Mouse (Mus musculus) small intestine, adult 2 months (tissue): ENCODE measurements around the gene Exd2. TPM values are rescaled to one million over a fixed set of nuclear protein-coding genes. Genes with fewer than 3 reads are reported as not detected.
"Not testable (repeated sequence)": the region's sequence is repeated elsewhere in the genome, so short reads cannot be mapped to it uniquely, and the experiment has no call there.

Experiments used
- H3K27ac ChIP-seq: fragments of 200-500 bp; 2 replicates; pipeline ENCODE4 v1.5.1; 2012; ENCODE audit warnings: low read depth, low read length, control low read depth, inconsistent platforms; ENCODE audit not compliant: insufficient read depth
- H3K27me3 ChIP-seq: fragments of 200-500 bp; 2 replicates; pipeline ENCODE4 v1.6.1; 2012; ENCODE audit warnings: mild to moderate bottlenecking, moderate library complexity, low read length, inconsistent platforms; ENCODE audit not compliant: control insufficient read depth, insufficient read depth
- H3K36me3 ChIP-seq: fragments of 200-500 bp; 2 replicates; pipeline ENCODE4 v1.6.1; 2012; ENCODE audit warnings: mild to moderate bottlenecking, low read length, control low read depth, inconsistent platforms; ENCODE audit not compliant: control insufficient read depth, insufficient read depth
- H3K4me1 ChIP-seq: fragments of 200-500 bp; 2 replicates; pipeline ENCODE4 v1.6.1; 2012; ENCODE audit warnings: low read length, inconsistent platforms, mixed read lengths; ENCODE audit not compliant: control insufficient read depth, insufficient read depth, insufficient read length
- H3K4me3 ChIP-seq: fragments of 200-500 bp; 2 replicates; pipeline ENCODE4 v1.5.1; 2012; ENCODE audit warnings: low read depth, mild to moderate bottlenecking, control low read depth, inconsistent platforms, low read length, moderate library complexity
- CTCF ChIP-seq: fragments of 200-500 bp; IDR thresholded peaks from 2 replicates; pipeline ENCODE4 v1.5.1; 2012; ENCODE audit warnings: low read depth, mild to moderate bottlenecking, control low read depth, inconsistent platforms, low read length, moderate library complexity, mixed read lengths; ENCODE audit not compliant: insufficient replicate concordance, insufficient read length; ENCODE audit errors: extremely low read depth
- POLR2A ChIP-seq: fragments of 200-500 bp; IDR thresholded peaks from 2 replicates; pipeline ENCODE4 v1.6.1; 2012; ENCODE audit warnings: low read depth, mild to moderate bottlenecking, control low read depth, inconsistent platforms, low read length, moderate library complexity
- WGBS: fragments of 180-500 bp; shearing (Covaris S2); methylation state at CpG from one replicate; pipeline ENCODE4 v1.1.7; 2018; 5-methylcytosine and 5-hydroxymethylcytosine counted together
- polyA plus RNA-seq: library from polyadenylated mRNA; depleted of rRNA; stranded (reverse); fragments of >200 nt; gene quantifications from 2 replicates; pipeline ENCODE4 v1.2.3, GENCODE M21; 2012

The Exd2 gene
- polyA plus RNA-seq, 1 experiment = 4.5 TPM

DNA sequence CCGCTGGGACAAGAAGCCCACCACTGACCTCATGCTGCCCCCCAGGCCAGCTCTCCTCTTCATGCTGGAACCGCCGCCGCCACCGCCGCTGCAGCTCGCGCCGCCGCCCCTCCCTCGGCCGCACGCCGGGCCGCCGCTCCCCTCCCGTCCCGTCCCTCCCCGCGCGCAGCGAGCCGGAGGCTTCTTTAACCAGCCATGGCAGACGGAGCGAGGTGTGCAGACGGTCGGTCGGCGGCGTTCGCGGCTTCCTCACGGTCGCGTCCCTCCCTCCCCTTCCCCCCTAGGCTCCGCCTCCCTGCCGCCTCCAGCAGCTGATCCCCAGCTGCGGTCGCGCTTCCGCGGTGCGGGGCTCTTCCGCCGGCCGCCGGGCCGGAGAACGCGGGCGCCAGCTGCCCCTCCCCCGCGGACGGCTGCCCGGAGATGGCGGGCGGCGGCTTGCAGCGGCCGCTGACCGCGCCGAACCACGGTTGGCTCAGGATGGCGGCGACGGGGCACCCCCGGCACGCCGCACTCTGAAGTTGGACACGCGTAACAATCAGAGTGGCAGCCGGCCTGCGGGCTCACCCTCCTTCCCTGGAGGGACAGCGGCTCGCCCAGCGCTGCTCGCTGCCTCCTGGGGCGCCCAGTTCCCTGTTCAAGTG, 26.4 kb upstream of the Exd2 start, which contains the start of gene Dcaf5:
Dcaf5 (minus strand) TSS at position 266 of the 641 bp plus-strand sequence.
- Histone ChIP-seq H3K36me3 (no peaks in the 10 kb centered on the region), H3K4me3 (peak within 1 kb of the TSS; percentile 97), H3K27ac (peak within 1 kb of the TSS; percentile 91), H3K27me3 (no peaks in the 10 kb centered on the region), H3K4me1 (peaks cover 4% of the 10 kb centered on the region)
- WGBS = under 1% methylated on average over 76 of the region's 79 CpGs
- peak; percentile 77; the same call in 1 of the 2 replicates for TF ChIP-seq POLR2A
- no peak for TF ChIP-seq CTCF

DNA sequence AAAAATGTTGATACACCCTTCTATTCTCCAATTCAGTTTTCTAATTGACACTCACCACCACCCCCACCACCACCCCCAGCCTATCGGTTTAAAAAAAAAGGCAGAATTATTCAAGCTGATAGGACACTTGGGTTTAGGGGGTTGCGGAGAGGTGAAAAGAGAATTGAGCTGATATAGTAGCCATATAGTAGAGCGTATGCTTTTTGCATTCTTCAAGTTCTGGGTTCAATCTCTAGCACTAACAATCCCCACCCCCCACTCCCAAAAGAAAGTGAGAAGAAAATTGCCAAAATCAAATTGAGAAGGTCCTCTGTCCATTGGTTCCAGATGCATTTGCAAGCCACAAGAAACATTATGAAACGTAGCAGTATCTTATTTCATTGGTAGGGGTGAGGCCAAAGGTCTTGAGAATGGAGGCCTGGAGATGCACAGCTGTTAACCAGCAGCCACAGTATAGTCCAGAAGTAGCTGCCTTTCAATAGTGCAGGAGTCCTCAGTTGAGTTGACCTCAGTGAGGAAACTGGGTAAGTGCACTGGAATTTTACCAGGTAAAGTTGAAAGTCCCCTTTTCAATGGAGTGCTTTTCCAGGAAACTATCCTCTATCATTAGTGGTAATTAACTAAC, 25.7 kb upstream of the Exd2 start:
- peak overlapping the region; percentile 81 for H3K27ac ChIP-seq
- H3K36me3 ChIP-seq = no peaks in the 10 kb centered on the region
- peaks cover 4% of the 10 kb centered on the region for H3K4me1 ChIP-seq
- peak overlapping the region; percentile 97 for H3K4me3 ChIP-seq
- TF ChIP-seq CTCF = no peak
- TF ChIP-seq POLR2A = no peak
- H3K27me3 ChIP-seq = no peaks in the 10 kb centered on the region
- 50% methylated on average over 4 of the region's 4 CpGs for WGBS

DNA sequence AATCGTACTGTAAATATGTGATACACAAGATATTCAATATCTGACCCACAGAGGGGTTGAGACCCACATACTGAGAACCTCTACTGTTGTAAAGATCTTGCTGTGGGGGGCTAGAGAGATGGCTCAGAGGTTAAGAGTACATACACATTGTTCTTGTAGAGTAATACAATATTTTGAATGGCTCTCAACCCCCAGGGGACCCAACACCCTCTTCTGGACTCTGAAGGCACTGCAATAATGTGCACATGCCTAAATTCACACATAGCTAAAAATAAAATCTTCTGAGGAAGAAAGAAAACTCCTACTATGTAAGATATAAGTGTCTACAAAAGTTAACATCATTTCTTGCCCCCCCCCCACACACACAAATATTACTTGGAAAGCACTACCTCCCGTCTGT, 21.9 kb upstream of the Exd2 start:
- H3K27ac ChIP-seq = no peak overlapping the region
- WGBS = 87% methylated on average over 2 of the region's 2 CpGs
- no peak overlapping the region for H3K4me3 ChIP-seq
- H3K27me3 ChIP-seq = no peaks in the 10 kb centered on the region
- TF ChIP-seq CTCF (no peak), POLR2A (no peak)
- H3K4me1 ChIP-seq = no peaks in the 10 kb centered on the region
- no peaks in the 10 kb centered on the region for H3K36me3 ChIP-seq

DNA sequence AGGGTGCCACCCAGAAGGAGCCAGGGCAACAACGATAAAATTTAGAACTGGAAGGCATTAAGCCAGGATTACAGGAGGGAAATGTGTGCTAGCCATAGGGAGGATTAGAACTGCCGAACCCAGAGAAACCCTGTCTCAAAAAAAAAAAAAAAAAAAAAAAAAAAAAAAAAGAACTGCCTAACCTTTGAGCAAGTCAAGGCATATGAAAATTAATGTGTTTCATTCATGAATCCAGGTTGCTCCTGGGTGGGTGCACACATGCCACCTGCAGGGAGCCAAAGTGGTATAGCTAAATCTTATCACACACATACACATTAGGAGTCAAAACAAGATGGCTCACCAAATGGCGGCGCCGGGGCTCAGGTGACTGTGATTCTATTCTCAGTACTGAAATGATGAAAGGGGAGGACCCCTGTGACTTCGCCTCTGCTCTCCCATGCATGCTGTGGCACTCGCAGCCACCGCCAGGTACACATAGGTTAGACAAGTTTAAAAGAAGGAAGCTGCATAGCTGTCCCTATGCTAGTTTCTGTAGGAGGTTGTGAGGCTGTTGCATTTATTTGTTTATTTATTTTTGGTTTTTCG, 18.3 kb upstream of the Exd2 start:
- no peaks in the 10 kb centered on the region for H3K4me1 ChIP-seq
- no peaks in the 10 kb centered on the region for H3K36me3 ChIP-seq
- no peak overlapping the region for H3K27ac ChIP-seq
- H3K27me3 ChIP-seq = no peaks in the 10 kb centered on the region
- WGBS = 79% methylated on average over 9 of the region's 9 CpGs
- no peak overlapping the region for H3K4me3 ChIP-seq
- TF ChIP-seq CTCF (no peak), POLR2A (no peak)

DNA sequence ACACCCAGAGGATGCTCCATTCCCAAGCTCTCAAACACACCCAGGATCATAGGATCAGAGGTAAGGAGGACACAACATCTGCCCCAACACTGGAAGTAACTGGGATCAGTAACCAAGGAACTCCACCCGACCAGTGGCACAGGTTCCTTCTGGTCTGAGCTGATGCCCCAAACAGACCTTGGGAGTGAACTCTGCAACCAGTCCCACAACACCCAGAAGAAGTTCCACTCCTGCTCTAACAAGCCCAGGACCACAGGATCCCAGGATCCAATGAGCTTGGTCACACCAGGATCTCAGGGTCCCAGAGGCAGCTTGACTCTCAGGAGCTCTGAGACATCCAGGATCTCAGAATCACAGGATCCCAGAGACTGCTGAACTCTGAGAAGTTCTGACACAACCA, 9.4 kb upstream of the Exd2 start:
- WGBS = 71% methylated on average over 1 of the region's 1 CpGs
- TF ChIP-seq CTCF (no peak), POLR2A (no peak)

DNA sequence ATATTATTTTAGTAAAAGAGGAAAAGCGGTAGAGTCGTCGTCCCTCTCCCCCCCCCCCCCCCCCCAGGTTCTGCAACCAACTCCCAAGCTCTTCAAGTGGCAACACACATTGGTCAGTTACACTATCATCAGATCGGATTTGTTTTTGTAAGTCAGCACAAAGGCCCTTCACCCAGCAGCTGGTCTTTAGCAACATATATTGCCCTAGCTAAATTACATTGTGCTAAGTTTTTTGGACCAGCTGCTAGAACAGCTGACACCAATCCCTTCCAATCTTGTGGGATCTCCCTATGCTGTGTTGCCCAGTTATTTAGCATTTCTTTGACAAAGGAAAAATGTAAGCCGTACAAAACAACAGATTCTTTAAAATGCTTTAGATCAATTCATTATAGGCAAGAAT, 4.9 kb upstream of the Exd2 start:
- no peak for TF ChIP-seq POLR2A
- no peak for TF ChIP-seq CTCF
- Histone ChIP-seq H3K36me3 (no peaks in the 10 kb centered on the region), H3K27me3 (no peaks in the 10 kb centered on the region), H3K4me1 (no peaks in the 10 kb centered on the region), H3K4me3 (no peak overlapping the region), H3K27ac (no peak overlapping the region)
- WGBS = 77% methylated on average over 5 of the region's 5 CpGs

More for the DNA sequence above, 9.4 kb upstream of the Exd2 start:
- no peak overlapping the region for H3K4me3 ChIP-seq
- H3K27me3 ChIP-seq = no peaks in the 10 kb centered on the region
- H3K27ac ChIP-seq = no peak overlapping the region
- H3K4me1 ChIP-seq = no peaks in the 10 kb centered on the region
- H3K36me3 ChIP-seq = no peaks in the 10 kb centered on the region

DNA sequence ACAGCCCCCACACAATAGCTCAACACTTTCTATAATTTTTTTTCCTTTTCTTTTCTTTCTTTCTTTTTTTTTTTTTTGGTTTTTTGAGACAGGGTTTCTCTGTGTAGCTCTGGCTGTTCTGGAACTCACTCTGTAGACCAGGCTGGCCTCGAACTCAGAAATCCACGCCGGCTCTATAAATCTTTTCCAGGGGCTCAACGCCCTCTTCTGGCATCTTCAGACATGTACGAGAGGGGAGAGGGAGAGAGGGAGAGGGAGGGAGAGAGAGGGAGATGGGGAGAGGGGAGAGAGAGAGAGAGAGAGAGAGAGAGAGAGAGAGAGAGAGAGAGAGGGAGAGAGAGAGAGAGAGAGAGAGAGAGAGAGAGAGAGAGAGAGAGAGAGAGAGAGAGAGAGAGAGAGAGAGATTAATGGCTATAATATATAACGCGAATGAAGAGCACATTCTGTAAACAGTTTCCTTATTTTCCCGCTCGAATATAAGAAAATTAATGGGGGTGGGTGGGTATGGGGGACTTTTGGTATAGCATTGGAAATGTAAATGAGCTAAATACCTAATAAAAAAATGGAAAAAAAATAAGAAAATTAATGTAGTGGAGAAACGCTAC, 501 bp upstream of the Exd2 start:
- H3K4me3 ChIP-seq = peak overlapping the region; percentile 100; the same call in 1 of the 2 replicates
- H3K27ac ChIP-seq = not testable (repeated sequence)
- 11% methylated on average over 10 of the region's 10 CpGs for WGBS

More for the DNA sequence above, 501 bp upstream of the Exd2 start:
- not testable (repeated sequence) for H3K27me3 ChIP-seq, H3K4me1 ChIP-seq, H3K36me3 ChIP-seq
